Mouse (Mus musculus) lung, embryonic 14.5 days (tissue): ENCODE results near the gene Asap3. TPM values are rescaled to one million over a fixed set of nuclear protein-coding genes. Genes with fewer than 3 reads are reported as not detected.
A peak's percentile ranks its signal among the peaks of the same experiment; 100 is the strongest.

Experiments used
- ATAC-seq: fragments of 200-750 bp; cut with Nextera tagmentation; 2 replicates; pipeline ENCODE4 v1.8.0; 2017; ENCODE audit warnings: mild to moderate bottlenecking, moderate TSS enrichment, moderate library complexity; ENCODE audit not compliant: insufficient read depth
- DNase-seq: peaks from one replicate; pipeline ENCODE4 v3.0.0-alpha.2; 2015
- H3K27ac ChIP-seq: fragments of 300-500 bp; sonication (generic); 2 replicates; pipeline ENCODE4 v1.5.1; 2014; ENCODE audit warnings: low read depth, mild to moderate bottlenecking, moderate library complexity
- H3K27me3 ChIP-seq: fragments of 300-500 bp; sonication (generic); 2 replicates; pipeline ENCODE4 v1.6.1; 2014; ENCODE audit warnings: low read length, control low read depth; ENCODE audit not compliant: insufficient read depth
- H3K36me3 ChIP-seq: fragments of 300-500 bp; sonication (generic); 2 replicates; pipeline ENCODE4 v1.6.1; 2014; ENCODE audit warnings: control low read depth; ENCODE audit not compliant: insufficient read depth
- H3K4me1 ChIP-seq: fragments of 300-500 bp; sonication (generic); 2 replicates; pipeline ENCODE4 v1.6.1; 2014; ENCODE audit warnings: antibody characterized with exemption, control low read depth; ENCODE audit not compliant: insufficient read depth
- H3K4me2 ChIP-seq: fragments of 300-500 bp; sonication (generic); 2 replicates; pipeline ENCODE4 v1.6.1; 2014; ENCODE audit warnings: mild to moderate bottlenecking
- H3K4me3 ChIP-seq: fragments of 300-500 bp; sonication (generic); 2 replicates; pipeline ENCODE4 v1.5.1; 2014; ENCODE audit warnings: low read depth, low read length
- H3K9ac ChIP-seq: fragments of 300-500 bp; sonication (generic); 2 replicates; pipeline ENCODE4 v1.6.1; 2014
- H3K9me3 ChIP-seq: fragments of 300-500 bp; sonication (generic); 2 replicates; pipeline ENCODE4 v1.6.1; 2016; ENCODE audit warnings: low read depth, low read length, control low read depth
- CTCF ChIP-seq: IDR thresholded peaks from 2 replicates; pipeline ENCODE4 v1.5.1; 2016; ENCODE audit warnings: antibody characterized with exemption, low read depth
- whole genome bisulfite sequencing: fragments of 180-500 bp; shearing (Covaris S2); extraction: QIAGEN DNeasy Blood & Tissue Kit; methylation state at CpG from one replicate; pipeline ENCODE4 v1.1.7; 2014; 5-methylcytosine and 5-hydroxymethylcytosine counted together
- polyA plus RNA-seq: library from polyadenylated mRNA; unstranded; fragments of >200 nt; fragmentation: Nextera tagmentation; extraction: Ambion mirVana; gene quantifications from 2 replicates; pipeline ENCODE4 v1.2.1, GENCODE M21; 2014

The Asap3 gene
- polyA plus RNA-seq, 1 experiment from 2014 or later: 5.4 TPM

- Histone ChIP-seq H3K27me3 (no peaks in the 10 kb centered on the region), H3K4me1 (0 out of 2 replicates have a peak, but pooled peaks cover 10% of the 10 kb centered on the region), H3K4me2 (peak overlapping the region; percentile 84), H3K36me3 (no peaks in the 10 kb centered on the region), H3K9me3 (no peaks in the 10 kb centered on the region), H3K9ac (peak overlapping the region; percentile 58), H3K4me3 (peak overlapping the region; percentile 53), H3K27ac (peak overlapping the region; percentile 12; the same call in 1 of the 2 replicates)
- no peak for TF ChIP-seq CTCF
- ATAC-seq (peak; percentile 3; the same call in 1 of the 2 replicates), DNase-seq (no peak)
- 7% methylated on average over 6 of the region's 6 CpGs for WGBS
Observed at GRCm38 (mm10) chr4:136206943-136207342, 778 bp downstream of the Asap3 start.

- Histone ChIP-seq H3K27me3 (no peaks in the 10 kb centered on the region), H3K27ac (no peak overlapping the region), H3K36me3 (no peaks in the 10 kb centered on the region), H3K4me1 (0 out of 2 replicates have a peak, but pooled peaks cover 10% of the 10 kb centered on the region), H3K4me2 (no peak overlapping the region), H3K9ac (no peak overlapping the region), H3K9me3 (no peaks in the 10 kb centered on the region), H3K4me3 (no peak overlapping the region)
- DNase-seq (no peak), ATAC-seq (no peak)
- no peak for TF ChIP-seq CTCF
- WGBS: 77% methylated on average over 9 of the region's 9 CpGs
Observed at GRCm38 (mm10) chr4:136210931-136211330, 4.8 kb downstream of the Asap3 start.

GRCm38 (mm10) chr4:136213629-136214028 is 7.5 kb downstream of the Asap3 start:
- WGBS: 60% methylated on average over 7 of the region's 7 CpGs
- Histone ChIP-seq H3K9me3 (no peaks in the 10 kb centered on the region), H3K36me3 (no peaks in the 10 kb centered on the region), H3K27me3 (no peaks in the 10 kb centered on the region), H3K4me1 (peaks cover 13% of the 10 kb centered on the region), H3K4me2 (no peak overlapping the region), H3K4me3 (no peak overlapping the region), H3K27ac (no peak overlapping the region), H3K9ac (no peak overlapping the region)
- ATAC-seq (no peak), DNase-seq (peak; percentile 29)
- TF ChIP-seq CTCF: no peak

- Histone ChIP-seq H3K4me1 (peaks cover 19% of the 10 kb centered on the region), H3K27me3 (no peaks in the 10 kb centered on the region), H3K4me2 (no peak overlapping the region), H3K4me3 (no peak overlapping the region), H3K27ac (no peak overlapping the region), H3K36me3 (no peaks in the 10 kb centered on the region), H3K9me3 (no peaks in the 10 kb centered on the region), H3K9ac (no peak overlapping the region)
- ATAC-seq: no peak
- 77% methylated on average over 8 of the region's 8 CpGs for WGBS
- TF ChIP-seq CTCF: no peak
- DNase-seq: no peak
Observed at GRCm38 (mm10) chr4:136214828-136215227, 8.7 kb downstream of the Asap3 start.

- no peak overlapping the region for H3K27ac ChIP-seq
- no peak overlapping the region for H3K4me2 ChIP-seq
- no peak overlapping the region for H3K9ac ChIP-seq
- H3K27me3 ChIP-seq: no peaks in the 10 kb centered on the region
- DNase-seq: no peak
- no peak for TF ChIP-seq CTCF
- no peak for ATAC-seq
- no peaks in the 10 kb centered on the region for H3K36me3 ChIP-seq
- WGBS: 82% methylated on average over 8 of the region's 8 CpGs
- H3K9me3 ChIP-seq: no peaks in the 10 kb centered on the region
- H3K4me3 ChIP-seq: no peak overlapping the region
- peaks cover 19% of the 10 kb centered on the region for H3K4me1 ChIP-seq
Observed at GRCm38 (mm10) chr4:136215576-136215975, 9.4 kb downstream of the Asap3 start.

GRCm38 (mm10) chr4:136217063-136217462 is 10.9 kb downstream of the Asap3 start:
- Histone ChIP-seq H3K36me3 (no peaks in the 10 kb centered on the region), H3K27me3 (no peaks in the 10 kb centered on the region), H3K4me1 (peaks cover 19% of the 10 kb centered on the region), H3K4me2 (no peak overlapping the region), H3K9me3 (no peaks in the 10 kb centered on the region), H3K27ac (no peak overlapping the region), H3K9ac (no peak overlapping the region), H3K4me3 (no peak overlapping the region)
- ATAC-seq: no peak
- WGBS: 23% methylated on average over 10 of the region's 10 CpGs
- DNase-seq: peak; percentile 45
- no peak for TF ChIP-seq CTCF

- 10% methylated on average over 18 of the region's 18 CpGs for WGBS
- Histone ChIP-seq H3K4me3 (0 out of 2 replicates have a peak overlapping the region, but pooled peaks have one; percentile 6), H3K27me3 (no peaks in the 10 kb centered on the region), H3K4me2 (peak overlapping the region; percentile 51), H3K4me1 (peaks cover 19% of the 10 kb centered on the region), H3K27ac (peak overlapping the region; percentile 79), H3K36me3 (no peaks in the 10 kb centered on the region), H3K9ac (peak overlapping the region; percentile 38), H3K9me3 (no peaks in the 10 kb centered on the region)
- DNase-seq (peak; percentile 83), ATAC-seq (peak; percentile 64)
- peak; percentile 39; the same call in 1 of the 2 replicates for TF ChIP-seq CTCF
Observed at GRCm38 (mm10) chr4:136218595-136219214, 12.5 kb downstream of the Asap3 start.
